Mouse (Mus musculus) liver, embryonic 16.5 days (tissue): Measurements from ENCODE around the gene Arhgef25. TPM values are rescaled to one million over a fixed set of nuclear protein-coding genes. Genes with fewer than 3 reads are reported as not detected.
"Not testable (repeated sequence)": the region's sequence is repeated elsewhere in the genome, so short reads cannot be mapped to it uniquely, and the experiment has no call there.

ENCODE experiments used
- ATAC-seq: fragments of 200-750 bp; cut with Nextera tagmentation; 2 replicates; pipeline ENCODE4 v1.8.0; 2017; ENCODE audit warnings: low read depth, mild to moderate bottlenecking, moderate number of reproducible peaks, moderate library complexity
- H3K27ac ChIP-seq: fragments of 300-500 bp; sonication (generic); 2 replicates; pipeline ENCODE4 v1.5.1; 2014; ENCODE audit warnings: mild to moderate bottlenecking, low read length
- H3K27me3 ChIP-seq: fragments of 300-500 bp; sonication (generic); 2 replicates; pipeline ENCODE4 v1.6.1; 2014; ENCODE audit warnings: low read depth, low read length, mixed read lengths; ENCODE audit not compliant: control insufficient read depth, insufficient read depth
- H3K36me3 ChIP-seq: fragments of 300-500 bp; sonication (generic); 2 replicates; pipeline ENCODE4 v1.6.1; 2014; ENCODE audit warnings: mild to moderate bottlenecking; ENCODE audit not compliant: control insufficient read depth, insufficient read depth
- H3K4me1 ChIP-seq: fragments of 300-500 bp; sonication (generic); 2 replicates; pipeline ENCODE4 v1.6.1; 2014; ENCODE audit warnings: low read depth, low read length, mixed read lengths; ENCODE audit not compliant: control insufficient read depth
- H3K4me2 ChIP-seq: fragments of 300-500 bp; sonication (generic); 2 replicates; pipeline ENCODE4 v1.6.1; 2014; ENCODE audit warnings: low read depth, low read length, mixed read lengths
- H3K4me3 ChIP-seq: fragments of 300-500 bp; sonication (generic); 2 replicates; pipeline ENCODE4 v1.5.1; 2014; ENCODE audit warnings: low read depth, mild to moderate bottlenecking, low read length
- H3K9ac ChIP-seq: fragments of 300-500 bp; sonication (generic); 2 replicates; pipeline ENCODE4 v1.6.1; 2014; ENCODE audit warnings: low read depth, low read length
- H3K9me3 ChIP-seq: fragments of 300-500 bp; sonication (generic); replicated peaks from 2 replicates; pipeline ENCODE4 v1.6.1; 2016; ENCODE audit warnings: low read length; ENCODE audit not compliant: control insufficient read depth
- WGBS: fragments of 180-500 bp; shearing (Covaris S2); extraction: QIAGEN DNeasy Blood & Tissue Kit; methylation state at CpG from one replicate; pipeline ENCODE4 v1.1.7; 2014; ENCODE audit not compliant: insufficient replicate concordance; 5-methylcytosine and 5-hydroxymethylcytosine counted together
- polyA plus RNA-seq: library from polyadenylated mRNA; unstranded; fragments of >200 nt; fragmentation: Nextera tagmentation; extraction: Ambion mirVana; gene quantifications from 2 replicates; pipeline ENCODE4 v1.2.1, GENCODE M21; 2015

The Arhgef25 gene
- polyA plus RNA-seq, 1 experiment from 2014 or later, result 5.7 TPM

DNA sequence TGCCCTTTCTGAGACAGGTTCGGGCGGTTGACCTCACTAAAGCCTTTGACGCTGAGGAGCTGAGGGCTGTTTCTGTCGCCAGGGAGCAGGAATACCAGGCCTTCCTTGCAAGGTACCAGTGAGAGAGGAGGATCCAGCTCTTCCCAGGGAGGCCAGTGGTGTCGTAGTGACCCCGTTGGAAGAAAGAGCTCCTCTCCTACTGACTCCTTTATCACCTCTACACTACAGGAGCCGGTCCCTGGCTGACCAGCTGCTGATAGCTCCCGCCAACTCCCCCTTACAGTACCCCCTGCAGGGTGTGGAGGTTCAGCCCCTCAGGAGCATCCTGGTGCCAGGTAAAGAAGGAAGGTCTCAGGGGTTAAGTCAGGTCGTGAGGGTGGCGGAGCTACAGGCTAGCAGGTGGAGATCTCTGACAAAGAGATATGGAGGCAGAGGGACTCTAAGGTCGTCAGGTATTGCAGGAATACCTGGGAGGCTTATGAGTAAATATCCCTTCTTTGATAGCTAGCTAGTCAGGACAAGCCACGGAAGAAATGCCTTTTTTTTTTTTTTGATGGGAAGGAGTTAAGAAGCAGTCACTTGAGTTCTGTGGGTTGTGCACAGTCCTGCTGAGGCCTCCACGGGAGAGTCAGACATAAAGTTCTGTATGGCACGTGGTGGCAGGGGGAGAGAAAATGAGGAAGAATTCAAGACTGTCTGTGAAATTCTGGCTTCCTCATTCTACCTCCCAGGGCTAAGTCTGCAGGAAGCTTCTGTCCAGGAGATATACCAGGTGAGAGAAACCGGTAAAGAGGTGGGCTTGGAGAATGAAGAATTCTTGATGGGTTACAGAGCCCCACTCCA, 22.9 kb downstream of the Arhgef25 start:
- peak overlapping the region; percentile 87 for H3K27ac ChIP-seq
- peaks cover 32% of the 10 kb centered on the region for H3K27me3 ChIP-seq
- 21% methylated on average over 15 of the region's 15 CpGs for WGBS

DNA sequence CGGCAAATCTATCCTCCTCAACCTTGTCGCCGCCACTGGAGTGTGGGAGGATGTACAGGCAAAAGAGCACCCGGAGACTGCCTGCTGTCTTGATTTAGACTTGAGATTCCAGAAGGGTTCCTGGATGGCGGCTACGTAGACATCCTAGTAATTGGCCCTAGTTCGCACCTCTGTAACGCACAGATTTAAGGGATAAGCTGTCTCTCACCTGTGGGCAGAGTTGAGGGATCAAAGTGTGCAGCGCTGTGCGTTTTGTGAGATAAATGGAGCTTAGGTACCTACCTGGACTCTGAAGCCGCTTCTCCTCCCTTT, 23.5 kb downstream of the Arhgef25 start:
- no peak for ATAC-seq
- WGBS, result 10% methylated on average over 11 of the region's 11 CpGs
- H3K4me2 ChIP-seq, result peak overlapping the region; percentile 98
- H3K27me3 ChIP-seq, result peaks cover 32% of the 10 kb centered on the region
- H3K9me3 ChIP-seq, result no peaks in the 10 kb centered on the region
- peak overlapping the region; percentile 81 for H3K9ac ChIP-seq
- peaks cover 44% of the 10 kb centered on the region for H3K4me1 ChIP-seq
- H3K36me3 ChIP-seq, result no peaks in the 10 kb centered on the region
- H3K4me3 ChIP-seq, result peak overlapping the region; percentile 69
- peak overlapping the region; percentile 87 for H3K27ac ChIP-seq

More for the DNA sequence above, 22.9 kb downstream of the Arhgef25 start:
- peak overlapping the region; percentile 98 for H3K4me2 ChIP-seq
- H3K4me1 ChIP-seq, result peaks cover 44% of the 10 kb centered on the region
- H3K4me3 ChIP-seq, result peak overlapping the region; percentile 69
- peak overlapping the region; percentile 81 for H3K9ac ChIP-seq
- H3K36me3 ChIP-seq, result peaks cover 4% of the 10 kb centered on the region; the same call in 1 of the 2 replicates
- no peaks in the 10 kb centered on the region for H3K9me3 ChIP-seq
- ATAC-seq, result no peak

DNA sequence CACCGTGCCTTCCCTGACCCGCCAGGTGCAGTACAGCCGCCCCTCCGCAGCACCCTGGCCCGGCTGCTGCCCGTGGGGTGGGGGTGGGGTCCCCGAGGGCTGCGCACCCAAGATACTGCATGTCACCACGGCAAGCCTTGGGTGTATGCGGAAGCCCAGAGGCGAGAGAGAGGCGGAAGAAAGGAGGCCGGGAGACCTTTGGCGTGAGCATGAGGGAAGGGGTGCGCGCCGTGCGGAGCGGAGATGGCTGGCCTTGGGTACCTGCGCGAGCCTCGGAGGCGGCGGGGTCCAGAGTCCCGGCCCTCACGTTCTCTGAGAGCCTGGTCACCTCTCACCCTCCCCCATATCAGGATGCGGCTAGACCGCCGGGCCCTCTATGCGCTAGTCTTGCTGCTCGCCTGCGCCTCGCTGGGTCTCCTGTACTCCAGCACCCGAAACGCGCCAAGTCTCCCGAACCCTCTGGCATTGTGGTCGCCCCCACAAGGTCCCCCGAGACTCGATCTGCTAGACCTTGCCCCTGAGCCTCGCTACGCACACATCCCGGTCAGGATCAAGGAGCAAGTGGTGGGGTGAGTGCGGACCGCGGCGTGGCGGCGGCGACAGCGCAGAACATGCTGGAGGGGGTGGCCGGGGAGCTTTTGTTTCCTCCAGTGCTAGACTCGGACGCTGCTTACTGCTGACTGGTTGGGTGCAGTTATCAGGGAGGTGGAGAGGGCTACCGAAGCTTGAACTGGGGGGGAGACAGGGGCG, 24.1 kb downstream of the Arhgef25 start:
- H3K27ac ChIP-seq, result peak overlapping the region; percentile 87
- H3K9ac ChIP-seq, result peak overlapping the region; percentile 81
- under 1% methylated on average over 56 of the region's 56 CpGs for WGBS
- peak; percentile 55 for ATAC-seq
- H3K4me2 ChIP-seq, result peak overlapping the region; percentile 98
- peaks cover 32% of the 10 kb centered on the region for H3K27me3 ChIP-seq
- peaks cover 40% of the 10 kb centered on the region for H3K4me1 ChIP-seq
- H3K4me3 ChIP-seq, result peak overlapping the region; percentile 69
- H3K9me3 ChIP-seq, result no peaks in the 10 kb centered on the region
- H3K36me3 ChIP-seq, result no peaks in the 10 kb centered on the region

GRCm38 (mm10) chr10:127165354-127165653, 24.6 kb downstream of the Arhgef25 start:
- Histone ChIP-seq H3K9me3 (no peaks in the 10 kb centered on the region), H3K9ac (peak overlapping the region; percentile 81), H3K36me3 (no peaks in the 10 kb centered on the region), H3K4me1 (peaks cover 35% of the 10 kb centered on the region), H3K27me3 (peaks cover 31% of the 10 kb centered on the region), H3K27ac (peak overlapping the region; percentile 87), H3K4me2 (peak overlapping the region; percentile 98), H3K4me3 (peak overlapping the region; percentile 69)
- WGBS, result under 1% methylated on average over 42 of the region's 42 CpGs
- peak; percentile 16 for ATAC-seq

- Histone ChIP-seq H3K27ac (peak within 1 kb of the TSS; percentile 87), H3K9me3 (no peaks in the 10 kb centered on the region), H3K9ac (peak within 1 kb of the TSS; percentile 81), H3K4me2 (peak within 1 kb of the TSS; percentile 98), H3K4me3 (peak within 1 kb of the TSS; percentile 69), H3K27me3 (peaks cover 26% of the 10 kb centered on the region), H3K4me1 (peaks cover 30% of the 10 kb centered on the region), H3K36me3 (no peaks in the 10 kb centered on the region)
- 2% methylated on average over 52 of the region's 52 CpGs for WGBS
- peak; percentile 81 for ATAC-seq
Measured at GRCm38 (mm10) chr10:127164631-127165353, 25.1 kb downstream of the Arhgef25 start, which contains the start of gene B4galnt1. Gene B4galnt1 (plus strand): TSS chr10:127165225.

DNA sequence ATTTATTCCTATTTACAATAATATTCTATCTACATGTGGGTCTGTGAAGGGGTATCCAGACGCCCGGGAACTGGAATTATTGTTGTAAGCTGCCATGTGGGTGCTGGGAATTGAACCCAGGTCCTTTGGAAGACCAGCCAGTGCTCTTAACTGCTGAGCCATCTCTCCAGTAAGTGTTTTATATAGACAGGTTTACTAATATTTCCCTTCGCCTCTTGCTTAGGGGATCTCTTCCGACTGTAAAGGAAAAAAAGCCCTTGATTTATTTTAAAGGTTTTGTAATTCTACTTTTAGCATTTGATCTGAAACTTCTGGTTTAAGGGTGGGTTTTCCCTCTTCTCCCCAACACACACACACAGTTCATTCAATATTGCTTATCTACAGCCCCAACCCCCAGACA, 25.7 kb downstream of the Arhgef25 start:
- ATAC-seq, result no peak
- peaks cover 27% of the 10 kb centered on the region for H3K4me1 ChIP-seq
- H3K27ac ChIP-seq, result peak overlapping the region; percentile 87; the same call in 1 of the 2 replicates
- H3K36me3 ChIP-seq, result no peaks in the 10 kb centered on the region
- peaks cover 23% of the 10 kb centered on the region for H3K27me3 ChIP-seq
- H3K9me3 ChIP-seq, result no peaks in the 10 kb centered on the region
- peak overlapping the region; percentile 69; the same call in 1 of the 2 replicates for H3K4me3 ChIP-seq
- no peak overlapping the region; the same call in 1 of the 2 replicates for H3K9ac ChIP-seq
- H3K4me2 ChIP-seq, result peak overlapping the region; percentile 98
- 78% methylated on average over 4 of the region's 4 CpGs for WGBS

DNA sequence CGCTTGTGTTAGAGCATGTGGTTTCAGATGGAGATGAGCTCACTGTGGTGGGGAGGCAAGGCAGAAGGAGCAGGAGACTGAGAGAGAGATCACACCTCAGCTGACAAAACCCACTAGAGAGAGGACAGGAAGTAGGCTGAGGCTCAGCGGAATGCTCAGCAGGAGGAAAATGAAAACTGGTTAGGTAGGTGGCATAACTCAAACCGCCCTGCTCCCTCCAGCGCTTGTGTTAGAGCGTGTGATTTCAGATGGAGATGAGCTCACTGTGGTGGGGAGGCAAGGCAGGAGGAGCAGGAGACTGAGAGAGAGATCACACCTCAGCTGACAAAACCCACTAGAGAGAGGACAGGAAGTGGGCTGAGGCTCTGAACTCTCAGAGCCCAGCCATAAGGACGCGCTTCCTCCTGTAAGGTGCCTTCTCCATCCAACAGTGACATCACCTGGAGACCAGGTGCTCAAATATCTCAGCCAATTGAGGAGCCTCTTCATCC, 27.1 kb downstream of the Arhgef25 start:
- 35% methylated on average over 7 of the region's 7 CpGs for WGBS
- H3K27ac ChIP-seq, H3K4me2 ChIP-seq, H3K9me3 ChIP-seq, H3K4me3 ChIP-seq, H3K9ac ChIP-seq, ATAC-seq, H3K36me3 ChIP-seq: not testable (repeated sequence)
- H3K27me3 ChIP-seq, result peaks cover 23% of the 10 kb centered on the region
- peaks cover 27% of the 10 kb centered on the region for H3K4me1 ChIP-seq

GRCm38 (mm10) chr10:127160728-127161127, 29.2 kb downstream of the Arhgef25 start:
- Histone ChIP-seq H3K9ac (no peak overlapping the region), H3K4me3 (no peak overlapping the region)

More at GRCm38 (mm10) chr10:127160728-127161127, 29.2 kb downstream of the Arhgef25 start:
- 45% methylated on average over 3 of the region's 3 CpGs for WGBS
- Histone ChIP-seq H3K27ac (no peak overlapping the region), H3K4me2 (no peak overlapping the region), H3K9me3 (no peaks in the 10 kb centered on the region), H3K27me3 (peaks cover 10% of the 10 kb centered on the region), H3K4me1 (peaks cover 11% of the 10 kb centered on the region), H3K36me3 (no peaks in the 10 kb centered on the region)
- ATAC-seq, result no peak
